Mouse (Mus musculus): ENCODE results near the gene Inpp5k. TPM values are rescaled to one million over a fixed set of nuclear protein-coding genes. Genes with fewer than 3 reads are reported as not detected.

The Inpp5k gene
- 100 to 1,000 TPM; 101 to 111 TPM for total RNA-seq (2023)

GRCm38 (mm10) chr11:75630645-75631229 lies at the start of gene Inpp5k:
Gene Inpp5k (plus strand): TSS chr11:75630988.

GRCm38 (mm10) chr11:75587493-75588284 lies 43.1 kb upstream of the Inpp5k start, which contains the start of gene Pitpna:
Gene Pitpna (plus strand): TSS chr11:75588097.

GRCm38 (mm10) chr11:75650311-75650710 lies 19.5 kb downstream of the Inpp5k start, which contains the start of gene Myo1c:
Gene Myo1c (plus strand): TSS chr11:75650504.

DNA sequence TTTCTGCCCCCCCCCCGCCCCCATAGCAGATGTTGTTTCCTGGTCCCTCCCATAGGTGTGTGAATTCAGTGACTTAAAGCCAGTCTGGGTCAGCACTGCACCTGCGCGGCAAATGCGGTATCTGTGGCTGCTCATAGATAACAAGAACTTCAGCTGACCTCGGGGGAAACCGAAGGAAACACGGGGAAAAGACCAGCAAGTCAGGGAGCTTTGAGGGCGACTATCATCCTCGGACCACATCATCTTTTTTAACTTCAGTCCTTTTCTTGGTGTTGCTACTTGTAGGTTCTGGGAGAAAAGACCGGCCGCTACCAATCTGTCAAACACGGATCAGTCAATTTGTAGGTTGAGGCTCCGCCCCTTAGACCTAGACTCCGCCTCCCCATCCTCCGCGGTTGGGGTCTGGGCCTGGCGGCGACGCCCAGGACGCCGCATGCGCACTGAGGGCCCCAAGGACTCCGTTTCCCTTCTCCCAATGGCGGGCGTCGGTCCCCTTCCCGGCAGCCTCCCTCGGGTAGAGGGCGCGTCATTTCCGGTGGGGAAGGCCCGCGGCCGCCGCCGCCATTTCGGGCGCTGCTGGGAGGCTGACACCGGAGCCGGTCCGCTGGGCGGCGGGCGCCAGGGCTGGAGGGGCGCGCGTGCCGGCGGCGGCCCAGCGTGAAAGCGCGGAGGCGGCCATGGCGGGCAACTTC lies 48.1 kb downstream of the Inpp5k start, which contains the start of gene Crk:
Gene Crk (plus strand): TSS at position 513 of the 692 bp plus-strand sequence.

Other genes with a start within 250 kb of the Inpp5k start
- gene Serpinf1, start 208.3 kb upstream of the Inpp5k start, total RNA-seq (2023), result 10 to 100 TPM in 1 of 2 experiments, 1 to 10 TPM in 1; 9.7 to 10.2 TPM
- gene Serpinf2, start 191.4 kb upstream of the Inpp5k start, total RNA-seq (2023), result under 1 TPM; 0.24 to 0.86 TPM
- gene Wdr81, start 176.3 kb upstream of the Inpp5k start, total RNA-seq (2023), result 10 to 100 TPM; 45.3 to 46.2 TPM
- gene Tlcd2, start 169.3 kb upstream of the Inpp5k start, total RNA-seq (2023), result 1 to 10 TPM; 4.7 to 5.7 TPM
- gene Prpf8, start 144.2 kb upstream of the Inpp5k start, total RNA-seq (2023), result 100 to 1,000 TPM; 112 to 118 TPM
- 1 to 10 TPM; 6.6 to 9.5 TPM for gene Rilp, start 120.9 kb upstream of the Inpp5k start, total RNA-seq (2023)
- 1 to 10 TPM; 4.5 to 5.0 TPM for gene Scarf1, start 117.4 kb upstream of the Inpp5k start, total RNA-seq (2023)
- 100 to 1,000 TPM; 172 TPM for gene Slc43a2, start 99.3 kb upstream of the Inpp5k start, total RNA-seq (2023)
- 100 to 1,000 TPM; 398 to 416 TPM for gene Pitpna, start 42.9 kb upstream of the Inpp5k start, total RNA-seq (2023)
- 100 to 1,000 TPM; 168 to 182 TPM for gene Myo1c, start 19.5 kb downstream of the Inpp5k start, total RNA-seq (2023)
- gene Crk, start 48.3 kb downstream of the Inpp5k start, total RNA-seq (2023), result 100 to 1,000 TPM in 1 of 2 experiments, 10 to 100 TPM in 1; 95.5 to 118 TPM
- gene Ywhae, start 101.9 kb downstream of the Inpp5k start, total RNA-seq (2023), result 100 to 1,000 TPM; 272 to 284 TPM
- not detected for gene Doc2b, start 165.1 kb downstream of the Inpp5k start, total RNA-seq (2023)

Data from monocyte, adult 59 days (primary cell).